Mouse (Mus musculus) limb, embryonic 12.5 days (tissue): ENCODE measurements around the gene Cda. TPM values are rescaled to one million over a fixed set of nuclear protein-coding genes. Genes with fewer than 3 reads are reported as not detected.

Experiments used
- ATAC-seq: fragments of 200-750 bp; cut with Nextera tagmentation; 2 replicates; pipeline ENCODE4 v1.8.0; 2017; ENCODE audit warnings: low read depth, moderate TSS enrichment; ENCODE audit not compliant: insufficient number of reproducible peaks, insufficient read depth, low FRiP score, low TSS enrichment
- H3K27ac ChIP-seq: fragments of 300-500 bp; sonication (generic); 2 replicates; pipeline ENCODE4 v1.5.1; 2016; ENCODE audit warnings: mild to moderate bottlenecking, moderate library complexity
- H3K27me3 ChIP-seq: fragments of 300-500 bp; sonication (generic); 2 replicates; pipeline ENCODE4 v1.6.1; 2016; ENCODE audit warnings: mild to moderate bottlenecking, moderate library complexity
- H3K36me3 ChIP-seq: fragments of 300-500 bp; sonication (generic); 2 replicates; pipeline ENCODE4 v1.6.1; 2016; ENCODE audit warnings: mild to moderate bottlenecking, moderate library complexity
- H3K4me1 ChIP-seq: fragments of 300-500 bp; sonication (generic); replicated peaks from 2 replicates; pipeline ENCODE4 v1.6.1; 2016
- H3K4me2 ChIP-seq: fragments of 300-500 bp; sonication (generic); 2 replicates; pipeline ENCODE4 v1.6.1; 2016; ENCODE audit warnings: mild to moderate bottlenecking, moderate library complexity
- H3K4me3 ChIP-seq: fragments of 300-500 bp; sonication (generic); replicated peaks from 2 replicates; pipeline ENCODE4 v1.5.1; 2016; ENCODE audit warnings: mild to moderate bottlenecking
- H3K9ac ChIP-seq: fragments of 300-500 bp; sonication (generic); replicated peaks from 2 replicates; pipeline ENCODE4 v1.6.1; 2016; ENCODE audit warnings: mild to moderate bottlenecking, moderate library complexity
- H3K9me3 ChIP-seq: fragments of 300-500 bp; sonication (generic); 2 replicates; pipeline ENCODE4 v1.6.1; 2016; ENCODE audit warnings: mild to moderate bottlenecking, moderate library complexity
- WGBS: fragments of 180-500 bp; shearing (Covaris S2); methylation state at CpG from one replicate; pipeline ENCODE4 v1.1.7; 2016; 5-methylcytosine and 5-hydroxymethylcytosine counted together
- polyA plus RNA-seq: library from polyadenylated mRNA; unstranded; fragments of >200 nt; fragmentation: Nextera tagmentation; extraction: Ambion mirVana; gene quantifications from 2 replicates; pipeline ENCODE4 v1.2.1, GENCODE M21; 2016

Gene Cda
- polyA plus RNA-seq, 1 experiment from 2014 or later, result 4.0 TPM

GRCm38 (mm10) chr4:138319508-138319907 is 48.3 kb downstream of the Cda start:
- no peak for ATAC-seq
- Histone ChIP-seq H3K9ac (no peak overlapping the region), H3K36me3 (peaks cover 41% of the 10 kb centered on the region), H3K9me3 (peaks cover 4% of the 10 kb centered on the region), H3K27me3 (no peaks in the 10 kb centered on the region), H3K4me1 (no peaks in the 10 kb centered on the region), H3K27ac (no peak overlapping the region), H3K4me2 (no peak overlapping the region), H3K4me3 (no peak overlapping the region)
- 34% methylated on average over 10 of the region's 10 CpGs for WGBS

DNA sequence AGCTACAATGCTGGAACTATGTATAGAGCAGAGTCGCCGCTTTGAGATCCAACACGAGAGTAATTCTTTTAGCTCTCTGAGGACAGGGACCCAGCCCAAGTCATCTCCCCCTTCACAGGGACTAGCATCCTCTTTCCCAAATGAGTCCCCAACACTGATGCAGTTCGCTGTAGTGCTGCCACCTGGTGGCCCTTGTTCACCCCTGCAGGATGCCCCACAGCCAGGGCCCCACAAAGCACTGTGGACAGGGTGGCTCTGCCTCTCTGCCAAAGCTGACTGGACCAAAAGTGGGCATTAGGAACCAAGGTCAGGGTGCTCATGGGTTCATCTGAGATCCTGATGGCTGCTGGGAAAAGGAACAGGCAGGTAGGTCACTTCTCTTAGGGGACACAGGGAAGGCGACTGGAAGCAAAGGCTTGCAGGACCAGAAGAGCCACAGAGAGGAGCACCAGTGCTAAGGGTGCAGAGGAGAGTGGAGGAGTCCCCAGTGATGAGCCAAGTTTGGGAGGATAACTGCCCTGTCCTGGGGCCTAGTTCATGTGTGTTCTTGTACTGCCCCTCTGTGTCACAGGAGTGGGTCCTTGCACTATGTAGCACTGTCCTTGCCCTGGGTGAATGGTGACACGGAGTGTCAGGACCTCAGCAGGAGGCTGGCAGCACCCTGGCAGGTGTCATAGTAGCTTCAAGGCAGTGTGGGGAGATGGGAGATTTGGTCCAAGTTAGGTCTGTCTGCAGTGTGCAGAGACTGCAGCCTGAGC is 49.1 kb downstream of the Cda start:
- H3K27me3 ChIP-seq, result no peaks in the 10 kb centered on the region
- WGBS, result 55% methylated on average over 6 of the region's 6 CpGs
- ATAC-seq, result no peak
- H3K27ac ChIP-seq, result no peak overlapping the region
- no peaks in the 10 kb centered on the region for H3K4me1 ChIP-seq
- H3K9me3 ChIP-seq, result peaks cover 4% of the 10 kb centered on the region
- H3K4me3 ChIP-seq, result no peak overlapping the region
- peaks cover 49% of the 10 kb centered on the region for H3K36me3 ChIP-seq
- no peak overlapping the region for H3K9ac ChIP-seq
- no peak overlapping the region for H3K4me2 ChIP-seq

DNA sequence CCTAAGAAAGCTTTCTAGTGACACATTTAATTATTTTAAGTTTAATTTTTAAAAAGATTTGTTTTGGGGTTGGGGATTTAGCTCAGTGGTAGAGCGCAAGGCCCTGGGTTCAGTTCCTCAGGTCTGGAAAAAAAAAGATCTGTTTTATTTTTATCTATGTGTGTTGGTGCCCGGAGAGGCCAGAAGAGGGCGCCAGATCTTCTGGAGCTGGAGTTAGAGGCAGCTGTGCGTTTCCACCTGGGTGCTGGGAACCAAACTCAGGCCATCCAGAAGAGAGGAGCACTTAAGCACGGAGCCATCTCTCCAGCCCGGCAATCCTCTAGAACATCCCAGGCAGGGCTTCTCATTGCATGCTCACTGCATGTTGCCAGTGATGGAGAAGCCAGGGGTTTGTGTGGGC is 51.4 kb downstream of the Cda start:
- H3K36me3 ChIP-seq, result peaks cover 72% of the 10 kb centered on the region

DNA sequence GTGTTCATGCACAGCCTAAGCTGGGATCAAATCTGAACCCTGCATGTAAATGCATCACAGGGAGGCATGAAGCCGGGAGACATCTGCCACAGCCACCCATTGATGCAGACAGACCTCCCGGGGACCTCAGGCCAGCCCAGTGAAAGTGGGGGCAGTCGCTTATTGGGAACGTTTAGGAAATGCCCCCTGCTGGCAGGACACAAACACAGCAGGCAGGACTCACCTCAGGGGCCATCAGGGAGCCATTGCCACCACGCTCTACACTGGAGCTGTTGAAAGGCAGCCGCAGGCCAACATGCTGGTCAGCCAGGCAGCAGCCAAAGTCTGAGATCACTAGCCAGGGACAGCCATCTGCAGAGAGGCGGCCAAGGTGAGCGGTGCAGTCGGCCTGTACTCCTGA is 52.0 kb downstream of the Cda start:
- Histone ChIP-seq H3K4me3 (no peak overlapping the region), H3K27ac (no peak overlapping the region), H3K4me2 (no peak overlapping the region), H3K9ac (no peak overlapping the region), H3K36me3 (peaks cover 78% of the 10 kb centered on the region), H3K27me3 (no peaks in the 10 kb centered on the region), H3K9me3 (peaks cover 4% of the 10 kb centered on the region), H3K4me1 (no peaks in the 10 kb centered on the region)
- no peak for ATAC-seq
- WGBS, result 78% methylated on average over 9 of the region's 9 CpGs

More for the DNA sequence above, 51.4 kb downstream of the Cda start:
- ATAC-seq, result no peak
- Histone ChIP-seq H3K27ac (no peak overlapping the region), H3K4me1 (no peaks in the 10 kb centered on the region), H3K27me3 (no peaks in the 10 kb centered on the region), H3K9ac (no peak overlapping the region), H3K4me3 (no peak overlapping the region), H3K4me2 (no peak overlapping the region), H3K9me3 (peaks cover 4% of the 10 kb centered on the region)
- WGBS, result 82% methylated on average over 6 of the region's 6 CpGs

GRCm38 (mm10) chr4:138313795-138314194 is 54.0 kb downstream of the Cda start:
- H3K27ac ChIP-seq, result no peak overlapping the region
- H3K9me3 ChIP-seq, result peaks cover 4% of the 10 kb centered on the region
- WGBS, result 86% methylated on average over 4 of the region's 4 CpGs
- no peak for ATAC-seq
- H3K4me1 ChIP-seq, result no peaks in the 10 kb centered on the region
- H3K27me3 ChIP-seq, result no peaks in the 10 kb centered on the region
- H3K9ac ChIP-seq, result no peak overlapping the region
- H3K4me3 ChIP-seq, result no peak overlapping the region
- no peak overlapping the region for H3K4me2 ChIP-seq
- H3K36me3 ChIP-seq, result peaks cover 94% of the 10 kb centered on the region

GRCm38 (mm10) chr4:138313021-138313420 is 54.8 kb downstream of the Cda start:
- Histone ChIP-seq H3K4me1 (no peaks in the 10 kb centered on the region), H3K9me3 (peaks cover 4% of the 10 kb centered on the region), H3K4me2 (no peak overlapping the region), H3K27me3 (no peaks in the 10 kb centered on the region), H3K27ac (no peak overlapping the region), H3K4me3 (no peak overlapping the region), H3K9ac (no peak overlapping the region), H3K36me3 (peaks cover 98% of the 10 kb centered on the region)
- WGBS, result 86% methylated on average over 11 of the region's 11 CpGs
- ATAC-seq, result no peak

GRCm38 (mm10) chr4:138312105-138312504 is 55.7 kb downstream of the Cda start:
- no peak overlapping the region for H3K4me3 ChIP-seq
- 93% methylated on average over 3 of the region's 3 CpGs for WGBS
- ATAC-seq, result no peak
- peaks cover 98% of the 10 kb centered on the region for H3K36me3 ChIP-seq
- no peak overlapping the region for H3K9ac ChIP-seq
- H3K4me1 ChIP-seq, result no peaks in the 10 kb centered on the region
- peaks cover 4% of the 10 kb centered on the region for H3K9me3 ChIP-seq
- H3K27me3 ChIP-seq, result no peaks in the 10 kb centered on the region
- H3K27ac ChIP-seq, result no peak overlapping the region
- no peak overlapping the region for H3K4me2 ChIP-seq

DNA sequence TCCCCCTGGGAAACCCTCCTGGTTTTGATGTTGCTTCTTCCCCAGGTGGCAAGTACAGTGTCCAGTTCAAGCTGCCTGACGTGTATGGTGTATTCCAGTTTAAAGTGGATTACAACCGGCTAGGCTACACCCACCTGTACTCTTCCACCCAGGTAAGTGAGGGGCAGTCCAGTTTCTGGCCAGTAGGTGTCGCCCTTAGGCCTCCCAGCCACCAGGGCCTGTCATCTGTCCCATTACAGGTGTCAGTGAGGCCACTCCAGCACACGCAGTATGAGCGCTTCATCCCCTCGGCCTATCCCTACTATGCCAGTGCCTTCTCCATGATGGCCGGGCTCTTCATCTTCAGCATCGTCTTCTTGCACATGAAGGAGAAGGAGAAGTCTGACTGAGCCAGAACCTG is 56.2 kb downstream of the Cda start:
- H3K4me1 ChIP-seq, result no peaks in the 10 kb centered on the region
- no peak for ATAC-seq
- WGBS, result 62% methylated on average over 8 of the region's 8 CpGs
- no peak overlapping the region for H3K4me3 ChIP-seq
- H3K27me3 ChIP-seq, result no peaks in the 10 kb centered on the region
- no peak overlapping the region for H3K9ac ChIP-seq
- H3K27ac ChIP-seq, result no peak overlapping the region
- H3K36me3 ChIP-seq, result peaks cover 98% of the 10 kb centered on the region
- no peak overlapping the region for H3K4me2 ChIP-seq
- H3K9me3 ChIP-seq, result peaks cover 4% of the 10 kb centered on the region

- Histone ChIP-seq H3K27me3 (no peaks in the 10 kb centered on the region), H3K9ac (no peak overlapping the region), H3K4me1 (peaks cover 7% of the 10 kb centered on the region), H3K4me2 (no peak overlapping the region), H3K27ac (no peak overlapping the region), H3K36me3 (peaks cover 88% of the 10 kb centered on the region), H3K9me3 (no peaks in the 10 kb centered on the region), H3K4me3 (no peak overlapping the region)
- ATAC-seq, result no peak
- 96% methylated on average over 19 of the region's 19 CpGs for WGBS
Measured at GRCm38 (mm10) chr4:138310311-138310910, 57.4 kb downstream of the Cda start.

DNA sequence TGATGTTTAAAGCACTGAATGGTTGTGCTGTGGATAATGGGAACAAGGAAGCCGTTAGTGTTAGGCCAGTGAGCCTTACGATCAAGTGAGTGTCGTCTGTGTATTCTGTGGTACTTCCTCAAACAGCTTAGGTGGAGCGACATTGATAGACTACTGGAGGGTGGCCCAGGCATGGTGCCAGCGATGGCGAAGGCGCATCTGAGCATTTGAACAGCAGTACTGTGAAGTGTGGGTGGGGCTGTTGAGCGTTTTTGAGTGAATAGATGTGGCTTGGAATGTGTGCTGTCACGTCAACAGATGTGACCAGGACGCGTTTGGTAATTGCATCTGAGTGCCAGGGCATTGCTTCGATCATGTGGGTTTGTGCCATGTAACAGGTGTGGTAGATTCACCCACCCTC is 60.1 kb downstream of the Cda start:
- Histone ChIP-seq H3K9me3 (no peaks in the 10 kb centered on the region), H3K36me3 (peaks cover 62% of the 10 kb centered on the region), H3K4me2 (no peak overlapping the region), H3K9ac (no peak overlapping the region), H3K4me3 (no peak overlapping the region), H3K27me3 (no peaks in the 10 kb centered on the region), H3K27ac (no peak overlapping the region), H3K4me1 (peaks cover 18% of the 10 kb centered on the region)
- ATAC-seq, result no peak
- 91% methylated on average over 12 of the region's 12 CpGs for WGBS

GRCm38 (mm10) chr4:138307025-138307424 is 60.8 kb downstream of the Cda start:
- H3K36me3 ChIP-seq, result peaks cover 55% of the 10 kb centered on the region
- H3K9ac ChIP-seq, result no peak overlapping the region
- H3K9me3 ChIP-seq, result no peaks in the 10 kb centered on the region
- no peaks in the 10 kb centered on the region for H3K27me3 ChIP-seq
- no peak overlapping the region for H3K4me2 ChIP-seq
- 89% methylated on average over 3 of the region's 3 CpGs for WGBS
- no peak for ATAC-seq
- H3K4me1 ChIP-seq, result peaks cover 18% of the 10 kb centered on the region
- H3K4me3 ChIP-seq, result no peak overlapping the region
- H3K27ac ChIP-seq, result no peak overlapping the region
